Mouse (Mus musculus) G1E-ER4 (cell line): ENCODE measurements around the gene Zfp711. TPM values are rescaled to one million over a fixed set of nuclear protein-coding genes. Genes with fewer than 3 reads are reported as not detected.
A peak's percentile ranks its signal among the peaks of the same experiment; 100 is the strongest.

Experiments used
- GATA1 ChIP-seq: IDR thresholded peaks from one replicate; pipeline ENCODE4 v1.8.0; 2012; ENCODE audit warnings: low read length, inconsistent platforms
- polyA plus RNA-seq: library from polyadenylated mRNA; stranded (reverse); fragments of >175 nt; gene quantifications from 2 replicates; pipeline ENCODE4 v1.2.3, GENCODE M21; 2012

The Zfp711 gene
- polyA plus RNA-seq: not detected in 2 replicates

GRCm38 (mm10) chrX:112600511-112601305, at the start of gene Zfp711:
Gene Zfp711 (plus strand): TSS chrX:112600526.
- TF ChIP-seq GATA1: no peak

GRCm38 (mm10) chrX:112567716-112568115, 32.6 kb upstream of the Zfp711 start:
- no peak for TF ChIP-seq GATA1

- TF ChIP-seq GATA1: no peak
Measured at GRCm38 (mm10) chrX:112601306-112602120, 1.2 kb downstream of the Zfp711 start.

- TF ChIP-seq GATA1: no peak
Measured at GRCm38 (mm10) chrX:112675525-112675924, 75.2 kb downstream of the Zfp711 start.

DNA sequence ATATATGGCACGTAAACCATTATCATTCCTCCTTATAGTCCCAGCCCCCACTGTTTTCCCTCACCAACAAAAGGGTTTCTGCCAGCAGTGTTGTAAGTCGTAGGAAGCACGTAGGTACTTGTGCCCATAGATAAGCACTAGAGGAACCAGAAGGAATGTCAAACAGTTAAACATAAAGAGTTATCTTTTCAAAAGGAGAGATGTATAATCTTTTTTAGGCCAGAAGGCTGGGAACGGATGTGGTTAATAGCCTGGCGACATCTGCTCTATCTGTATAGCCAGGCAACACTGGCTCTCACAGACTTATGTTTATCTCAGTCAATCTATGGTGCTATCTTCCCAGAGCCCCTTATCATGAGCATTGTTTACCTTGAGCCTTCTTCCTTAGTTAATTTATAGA, 80.3 kb downstream of the Zfp711 start:
- peak; percentile 77 for TF ChIP-seq GATA1

Other genes starting within 250 kb of the Zfp711 start
- not detected in 2 replicates for gene Satl1, start 193.7 kb upstream of the Zfp711 start, polyA plus RNA-seq
- gene 2010106E10Rik, start 105.3 kb upstream of the Zfp711 start, polyA plus RNA-seq: not detected in 2 replicates
- gene Pof1b, start 98.1 kb downstream of the Zfp711 start, polyA plus RNA-seq: not detected in 2 replicates